Mouse (Mus musculus) stomach, postnatal 0 days (tissue): ENCODE measurements at regions not wholly inside any gene's neighbourhood (a gene's known extent, or its start where the extent isn't known, plus 50 kb on each side); places are given as distances from the start of the nearest gene placed in this dataset.
"Not testable (repeated sequence)": the region's sequence is repeated elsewhere in the genome, so short reads cannot be mapped to it uniquely, and the experiment has no call there.

Experiments used
- CTCF ChIP-seq: IDR thresholded peaks from 2 replicates; pipeline ENCODE4 v1.5.1; 2016; ENCODE audit warnings: antibody characterized with exemption, low read depth, mild to moderate bottlenecking, moderate library complexity
- EP300 ChIP-seq: optimal IDR thresholded peaks from 2 replicates; pipeline ENCODE3; 2016; ENCODE audit warnings: antibody characterized with exemption

- TF ChIP-seq CTCF, EP300: not testable (repeated sequence)
Observed at GRCm38 (mm10) chr14:124801589-124801988, 124.7 kb upstream of the Fgf14 start.
